Comparison of ENCODE assay signal across 9 mouse cellular contexts in the genomic region with DNA sequence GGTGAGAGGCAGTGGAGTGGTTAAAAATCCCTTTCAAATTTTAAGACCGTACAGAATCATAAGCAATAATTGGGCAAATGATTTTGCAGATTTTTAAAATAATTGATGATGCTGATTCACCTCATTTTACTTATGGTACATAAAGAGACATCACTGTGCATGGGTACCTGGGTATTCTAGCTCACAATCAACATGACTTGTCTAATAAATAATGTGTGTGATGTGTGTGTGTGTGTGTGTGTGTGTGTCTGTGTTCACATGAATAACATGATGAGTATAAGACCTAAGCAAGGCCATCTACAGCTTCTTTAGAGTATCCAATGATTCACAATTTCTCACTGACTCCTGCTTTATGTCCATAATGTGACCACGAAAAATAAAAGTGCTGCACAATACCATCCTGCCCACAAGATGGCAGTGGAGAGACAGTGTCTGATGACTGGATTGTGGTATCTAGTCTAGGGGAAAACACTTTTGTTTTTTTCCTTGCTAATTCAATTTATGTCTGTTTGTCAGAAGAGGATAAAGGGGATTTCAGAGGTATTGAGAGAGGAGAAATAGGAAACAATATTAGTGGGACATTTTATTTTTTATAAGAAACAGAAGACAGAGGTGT.
DNase-seq lines count a peak whose midpoint lies in the region; ATAC-seq and TF ChIP-seq lines count a peak whose summit lies in the region.
"Had no signal": no experiment of that assay in that cellular context is flagged by ENCODE, and none has a peak within 500 bp of the region (broad histone marks: within the 10 kb centered on the region; RNA-seq: fewer than 3 reads in every experiment).

No protein-coding gene starts in this region.

- H3K4me2 ChIP-seq in liver, embryonic 11.5 days, result no peak overlapping the region
- H3K4me2 ChIP-seq in forebrain, embryonic 12.5 days, result no peak overlapping the region
- H3K4me2 ChIP-seq: embryonic facial prominence, embryonic 15.5 days had no signal

- no peak overlapping the region for H3K9ac ChIP-seq in liver, adult 2 months (ENCODE audit: low read depth, low read length)
- no peak overlapping the region for H3K9ac ChIP-seq in liver, embryonic 11.5 days (ENCODE audit: low read depth, low read length)
- no peak overlapping the region for H3K9ac ChIP-seq in forebrain, embryonic 12.5 days
- H3K9ac ChIP-seq: embryonic facial prominence, embryonic 15.5 days had no signal

- H3K9me3 ChIP-seq in liver, embryonic 11.5 days (ENCODE audit: control insufficient read depth, low read length), result no peaks in the 10 kb centered on the region
- H3K9me3 ChIP-seq in forebrain, embryonic 12.5 days, result no peaks in the 10 kb centered on the region
- H3K9me3 ChIP-seq: embryonic facial prominence, embryonic 15.5 days had no signal

- no peaks in the 10 kb centered on the region for H3K36me3 ChIP-seq in liver, adult 2 months (ENCODE audit: control insufficient read depth, insufficient read depth, low read length)
- no peaks in the 10 kb centered on the region for H3K36me3 ChIP-seq in liver, embryonic 11.5 days (ENCODE audit: control insufficient read depth, insufficient read depth, low read length)
- no peaks in the 10 kb centered on the region for H3K36me3 ChIP-seq in forebrain, embryonic 12.5 days (replicated peaks)
- H3K36me3 ChIP-seq: embryonic facial prominence, embryonic 15.5 days had no signal

- DNase-seq in liver, adult 2 months (ENCODE audit: extremely low read depth, low read depth, low spot score), result peak; percentile 21
- no peak for DNase-seq in liver, embryonic 11.5 days (ENCODE audit: low spot score)
- peak; percentile 4 for DNase-seq in adrenal gland, postnatal 25 days
- peak; percentile 16 to 75 for DNase-seq in layer of hippocampus, adult 18-20 months (ENCODE audit: low spot score in 2 of 2)
- peak; percentile 41 for DNase-seq in testis, postnatal 10 days (ENCODE audit: low spot score)
- no peak for DNase-seq in heart, adult 11 months

- TF ChIP-seq POLR2A in liver, adult 2 months (IDR thresholded peaks at IDR 0.05; ENCODE audit: extremely low read depth, insufficient read depth, low read length), result no peak

- H3K4me1 ChIP-seq in liver, adult 2 months (ENCODE audit: control insufficient read depth, insufficient read depth, low read length), result peaks cover 2% of the 10 kb centered on the region; the same call in 1 of the 2 replicates
- H3K4me1 ChIP-seq in liver, embryonic 11.5 days (replicated peaks; ENCODE audit: control insufficient read depth, insufficient read depth, low read length), result no peaks in the 10 kb centered on the region
- H3K4me1 ChIP-seq in forebrain, embryonic 12.5 days, result no peaks in the 10 kb centered on the region
- H3K4me1 ChIP-seq: embryonic facial prominence, embryonic 15.5 days had no signal

- peak; percentile 48 for TF ChIP-seq CTCF in liver, adult 2 months (IDR thresholded peaks at IDR 0.05; ENCODE audit: low read depth, low read length)

- no peak overlapping the region for H3K27ac ChIP-seq in liver, adult 2 months (replicated peaks; ENCODE audit: insufficient read depth, low read depth, low read length)
- no peak overlapping the region for H3K27ac ChIP-seq in liver, embryonic 11.5 days (ENCODE audit: low read depth, low read length)
- no peak overlapping the region for H3K27ac ChIP-seq in forebrain, embryonic 12.5 days
- H3K27ac ChIP-seq: embryonic facial prominence, embryonic 15.5 days had no signal

- H3K79me2 ChIP-seq in liver, adult 2 months (ENCODE audit: control insufficient read depth, insufficient read depth, low read length), result no peaks in the 10 kb centered on the region

- H3K4me3 ChIP-seq in liver, adult 2 months (ENCODE audit: insufficient read depth, low read depth, low read length), result no peak overlapping the region
- no peak overlapping the region for H3K4me3 ChIP-seq in liver, embryonic 11.5 days (ENCODE audit: low read depth, low read length)
- no peak overlapping the region for H3K4me3 ChIP-seq in forebrain, embryonic 12.5 days (replicated peaks)
- H3K4me3 ChIP-seq: embryonic facial prominence, embryonic 15.5 days had no signal

- ATAC-seq in liver, embryonic 11.5 days (replicated peaks; ENCODE audit: low FRiP score), result no peak
- peak; percentile 74 for ATAC-seq in forebrain, embryonic 12.5 days (ENCODE audit: low FRiP score)
- peak; percentile 68 for ATAC-seq in megakaryocyte-erythroid progenitor cell, adult 5-6 weeks (replicated peaks; ENCODE audit: low FRiP score, low TSS enrichment, poor library complexity, severe bottlenecking)

- no peaks in the 10 kb centered on the region for H3K27me3 ChIP-seq in liver, adult 2 months (ENCODE audit: control insufficient read depth, insufficient read depth, low read length)
- no peaks in the 10 kb centered on the region for H3K27me3 ChIP-seq in liver, embryonic 11.5 days (replicated peaks; ENCODE audit: control insufficient read depth, insufficient read depth, low read length)
- H3K27me3 ChIP-seq in forebrain, embryonic 12.5 days, result no peaks in the 10 kb centered on the region
- H3K27me3 ChIP-seq: embryonic facial prominence, embryonic 15.5 days had no signal

- WGBS in liver, adult 2 months, result 43% methylated on average over 2 of the region's 2 CpGs
- 52% methylated on average over 2 of the region's 2 CpGs for WGBS in liver, embryonic 11.5 days
- 44% methylated on average over 2 of the region's 2 CpGs for WGBS in forebrain, embryonic 12.5 days

Comparison
In these comparisons a context has a peak if more than half of its experiments do, and no peak if none do; other contexts are left out.
1. DNase-seq: peak in liver, adult 2 months (single experiment), adrenal gland, postnatal 25 days (single experiment), layer of hippocampus, adult 18-20 months (2 of 2) and testis, postnatal 10 days (single experiment); none in liver, embryonic 11.5 days (single experiment) and heart, adult 11 months (single experiment).